8 mouse cellular contexts compared by ENCODE assay signal in genomic region chr19:29101591-29101990, GRCm38 (mm10). TPM values are rescaled to one million over a fixed set of nuclear protein-coding genes. Genes with fewer than 3 reads are reported as not detected.
DNase-seq lines count a peak whose midpoint lies in the region; ATAC-seq and TF ChIP-seq lines count a peak whose summit lies in the region.

No protein-coding gene starts in this region.

- H3K9me3 ChIP-seq in kidney, embryonic 16.5 days (ENCODE audit: low read length) = no peaks in the 10 kb centered on the region
- H3K9me3 ChIP-seq in ES-Bruce4 (replicated peaks; ENCODE audit: control insufficient read depth, insufficient read depth, low read length, poor library complexity, severe bottlenecking) = no peaks in the 10 kb centered on the region
- H3K9me3 ChIP-seq in embryonic facial prominence, embryonic 13.5 days = no peaks in the 10 kb centered on the region
- H3K9me3 ChIP-seq in limb, embryonic 11.5 days (ENCODE audit: control insufficient read depth, low read length) = no peaks in the 10 kb centered on the region
- no peaks in the 10 kb centered on the region for H3K9me3 ChIP-seq in neural tube, embryonic 12.5 days

- DNase-seq in kidney, adult 18-20 months = no peak
- DNase-seq in limb, embryonic 11.5 days (ENCODE audit: low spot score) = no peak
- DNase-seq in adrenal gland, postnatal 14 days = no peak
- no peak for DNase-seq in spleen, adult 18-20 months

- no peak for TF ChIP-seq EP300 in ES-Bruce4 (IDR thresholded peaks at IDR 0.05; ENCODE audit: insufficient read depth, low read depth, low read length)

- H3K4me2 ChIP-seq in kidney, embryonic 16.5 days (replicated peaks; ENCODE audit: low read depth, low read length) = peak overlapping the region; percentile 75
- H3K4me2 ChIP-seq in embryonic facial prominence, embryonic 13.5 days = peak overlapping the region; percentile 81
- peak overlapping the region; percentile 72 for H3K4me2 ChIP-seq in limb, embryonic 11.5 days (ENCODE audit: low read depth, severe bottlenecking)
- peak overlapping the region; percentile 88 for H3K4me2 ChIP-seq in neural tube, embryonic 12.5 days (replicated peaks)

- ATAC-seq in kidney, embryonic 16.5 days (ENCODE audit: low FRiP score, low TSS enrichment) = no peak; the same call in 1 of the 2 replicates
- ATAC-seq in embryonic facial prominence, embryonic 13.5 days (ENCODE audit: insufficient number of reproducible peaks, insufficient read depth, low FRiP score, low TSS enrichment, low read depth) = peak; percentile 24; the same call in 1 of the 2 replicates
- no peak; the same call in 1 of the 2 replicates for ATAC-seq in limb, embryonic 11.5 days (ENCODE audit: insufficient number of reproducible peaks, low FRiP score, low TSS enrichment, low read depth)
- peak; percentile 59 for ATAC-seq in neural tube, embryonic 12.5 days (ENCODE audit: low FRiP score, low read depth)

- TF ChIP-seq CTCF in ES-Bruce4 (IDR thresholded peaks at IDR 0.05; ENCODE audit: low read depth, low read length) = no peak

- H3K27me3 ChIP-seq in kidney, embryonic 16.5 days (ENCODE audit: insufficient read depth, low read length) = no peaks in the 10 kb centered on the region
- H3K27me3 ChIP-seq in ES-Bruce4 (ENCODE audit: control insufficient read depth, insufficient read depth, low read length, poor library complexity, severe bottlenecking) = no peaks in the 10 kb centered on the region; the same call in 1 of the 2 replicates
- no peaks in the 10 kb centered on the region for H3K27me3 ChIP-seq in embryonic facial prominence, embryonic 13.5 days
- no peaks in the 10 kb centered on the region for H3K27me3 ChIP-seq in limb, embryonic 11.5 days (ENCODE audit: control insufficient read depth, insufficient read depth, low read length)
- H3K27me3 ChIP-seq in neural tube, embryonic 12.5 days (replicated peaks) = no peaks in the 10 kb centered on the region

- H3K27ac ChIP-seq in kidney, embryonic 16.5 days (ENCODE audit: low read length) = peak overlapping the region; percentile 63
- H3K27ac ChIP-seq in ES-Bruce4 (ENCODE audit: insufficient read depth, low read length) = no peak overlapping the region
- H3K27ac ChIP-seq in embryonic facial prominence, embryonic 13.5 days = peak overlapping the region; percentile 57; the same call in 1 of the 2 replicates
- H3K27ac ChIP-seq in limb, embryonic 11.5 days (replicated peaks; ENCODE audit: low read depth, low read length) = no peak overlapping the region
- H3K27ac ChIP-seq in neural tube, embryonic 12.5 days = no peak overlapping the region

- TF ChIP-seq POLR2A in ES-Bruce4 (IDR thresholded peaks at IDR 0.05; ENCODE audit: insufficient read depth, low read length) = no peak

- under 1% methylated on average over 25 of the region's 27 CpGs for WGBS in kidney, embryonic 16.5 days
- WGBS in embryonic facial prominence, embryonic 13.5 days = under 1% methylated on average over 27 of the region's 27 CpGs
- WGBS in limb, embryonic 11.5 days = under 1% methylated on average over 27 of the region's 27 CpGs
- WGBS in neural tube, embryonic 12.5 days = under 1% methylated on average over 27 of the region's 27 CpGs

- H3K4me3 ChIP-seq in kidney, embryonic 16.5 days (ENCODE audit: low read length) = peak overlapping the region; percentile 87
- H3K4me3 ChIP-seq in ES-Bruce4 (ENCODE audit: low read depth, low read length) = peak overlapping the region; percentile 94
- peak overlapping the region; percentile 95 for H3K4me3 ChIP-seq in embryonic facial prominence, embryonic 13.5 days
- H3K4me3 ChIP-seq in limb, embryonic 11.5 days (ENCODE audit: low read depth, low read length) = peak overlapping the region; percentile 86
- H3K4me3 ChIP-seq in neural tube, embryonic 12.5 days = peak overlapping the region; percentile 83

- H3K36me3 ChIP-seq in kidney, embryonic 16.5 days (ENCODE audit: insufficient read depth, low read length) = 0 out of 2 replicates have a peak, but pooled peaks cover 2% of the 10 kb centered on the region
- peaks cover 3% of the 10 kb centered on the region; the same call in 1 of the 2 replicates for H3K36me3 ChIP-seq in ES-Bruce4 (ENCODE audit: control insufficient read depth, insufficient read depth, low read length, poor library complexity, severe bottlenecking)
- no peaks in the 10 kb centered on the region for H3K36me3 ChIP-seq in embryonic facial prominence, embryonic 13.5 days
- H3K36me3 ChIP-seq in limb, embryonic 11.5 days (ENCODE audit: control insufficient read depth, insufficient read depth, low read length) = peaks cover 5% of the 10 kb centered on the region; the same call in 1 of the 2 replicates
- no peaks in the 10 kb centered on the region for H3K36me3 ChIP-seq in neural tube, embryonic 12.5 days

- H3K4me1 ChIP-seq in kidney, embryonic 16.5 days (ENCODE audit: insufficient read depth, low read length) = peaks cover 12% of the 10 kb centered on the region
- peaks cover 4% of the 10 kb centered on the region for H3K4me1 ChIP-seq in ES-Bruce4 (ENCODE audit: control insufficient read depth, insufficient read depth, low read length)
- peaks cover 9% of the 10 kb centered on the region for H3K4me1 ChIP-seq in embryonic facial prominence, embryonic 13.5 days
- 0 out of 2 replicates have a peak, but pooled peaks cover 5% of the 10 kb centered on the region for H3K4me1 ChIP-seq in limb, embryonic 11.5 days (ENCODE audit: control insufficient read depth, insufficient read depth, low read length)
- peaks cover 12% of the 10 kb centered on the region for H3K4me1 ChIP-seq in neural tube, embryonic 12.5 days

- H3K9ac ChIP-seq in kidney, embryonic 16.5 days (replicated peaks; ENCODE audit: low read length) = peak overlapping the region; percentile 81
- peak overlapping the region; percentile 75 for H3K9ac ChIP-seq in ES-Bruce4 (ENCODE audit: low read depth, poor library complexity, severe bottlenecking)
- peak overlapping the region; percentile 82 for H3K9ac ChIP-seq in embryonic facial prominence, embryonic 13.5 days
- peak overlapping the region; percentile 69 for H3K9ac ChIP-seq in limb, embryonic 11.5 days (ENCODE audit: low read length)
- peak overlapping the region; percentile 73 for H3K9ac ChIP-seq in neural tube, embryonic 12.5 days

RNA-seq across cellular contexts. Expression of gene Rcl1, which starts 0.4 kb away (rescaled TPM):
- polyA plus RNA-seq in kidney, embryonic 16.5 days (2015; fragmentation: Nextera tagmentation; extraction: Ambion mirVana) = 65.4 and 66.0 TPM in 2 replicates
- polyA plus RNA-seq in ES-Bruce4 (2011; ENCODE audit: insufficient read depth, insufficient read length, low read depth, missing spikeins) = 53.3 and 53.9 TPM in 2 replicates
- polyA plus RNA-seq in embryonic facial prominence, embryonic 13.5 days (2015; fragmentation: Nextera tagmentation; extraction: Ambion mirVana) = 60.4 and 67.0 TPM in 2 replicates
- 68.3 and 73.4 TPM in 2 replicates for polyA plus RNA-seq in limb, embryonic 11.5 days (2014; fragmentation: Nextera tagmentation; extraction: Ambion mirVana)
- polyA plus RNA-seq in neural tube, embryonic 12.5 days (2016; fragmentation: Nextera tagmentation; extraction: Ambion mirVana) = 36.2 and 38.4 TPM in 2 replicates
- total RNA-seq in adrenal gland, postnatal 14 days (2021) = 36.1 and 39.4 TPM in 2 replicates

RNA-seq across cellular contexts. Expression of gene Ak3, which starts 53.8 kb away (rescaled TPM):
- 105 and 106 TPM in 2 replicates for polyA plus RNA-seq in kidney, embryonic 16.5 days (2015; fragmentation: Nextera tagmentation; extraction: Ambion mirVana)
- polyA plus RNA-seq in ES-Bruce4 (2011; ENCODE audit: insufficient read depth, insufficient read length, low read depth, missing spikeins) = 20.4 and 23.3 TPM in 2 replicates
- 68.8 and 72.8 TPM in 2 replicates for polyA plus RNA-seq in embryonic facial prominence, embryonic 13.5 days (2015; fragmentation: Nextera tagmentation; extraction: Ambion mirVana)
- 87.3 and 87.8 TPM in 2 replicates for polyA plus RNA-seq in limb, embryonic 11.5 days (2014; fragmentation: Nextera tagmentation; extraction: Ambion mirVana)
- polyA plus RNA-seq in neural tube, embryonic 12.5 days (2016; fragmentation: Nextera tagmentation; extraction: Ambion mirVana) = 65.1 and 66.3 TPM in 2 replicates
- 211 and 233 TPM in 2 replicates for total RNA-seq in adrenal gland, postnatal 14 days (2021)

Comparison
In these comparisons a context has a peak if more than half of its experiments do, and no peak if none do; other contexts are left out.
1. ATAC-seq: peak in embryonic facial prominence, embryonic 13.5 days (single experiment) and neural tube, embryonic 12.5 days (single experiment); none in kidney, embryonic 16.5 days (single experiment) and limb, embryonic 11.5 days (single experiment).
2. H3K27ac ChIP-seq: peak in kidney, embryonic 16.5 days (single experiment) and embryonic facial prominence, embryonic 13.5 days (single experiment); none in ES-Bruce4 (single experiment), limb, embryonic 11.5 days (single experiment) and neural tube, embryonic 12.5 days (single experiment).
3. Peak in every context shown above with its lines, with median percentiles within 50 percentile points of each other: H3K4me2 ChIP-seq, H3K4me3 ChIP-seq and H3K9ac ChIP-seq.